Mouse (Mus musculus): ENCODE measurements at regions not wholly inside any gene's neighbourhood (a gene's known extent, or its start where the extent isn't known, plus 50 kb on each side); places are given as distances from the start of the nearest gene placed in this dataset.
A peak's percentile ranks its signal among the peaks of the same experiment; 100 is the strongest.

DNA sequence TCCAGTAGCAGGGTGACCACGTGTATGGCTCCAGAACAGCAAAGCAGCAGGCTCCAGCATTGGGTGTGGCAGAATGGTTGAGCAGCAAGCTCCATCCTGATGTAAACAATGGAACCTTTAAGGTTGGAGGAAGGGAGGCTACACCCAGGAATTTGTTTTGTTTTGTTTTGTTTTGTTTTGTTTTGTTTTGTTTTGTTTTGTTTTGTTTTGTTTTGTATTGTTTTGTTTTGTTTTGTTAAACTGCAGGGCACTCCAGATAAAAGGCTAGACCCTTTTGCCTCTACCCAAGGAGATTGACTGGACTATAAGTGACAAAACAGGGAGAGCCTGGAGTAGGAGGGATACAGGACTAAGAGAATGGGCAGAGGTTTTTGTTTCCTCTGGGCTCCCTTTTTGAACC lies 647.5 kb downstream of the Kcnj3 start:
- DNase-seq (ENCODE audit: extremely low spot score, low spot score), result no peak

- no peak for DNase-seq (ENCODE audit: extremely low spot score, low spot score)
Measured at GRCm38 (mm10) chr2:56109531-56109930, 673.8 kb downstream of the Kcnj3 start.

DNA sequence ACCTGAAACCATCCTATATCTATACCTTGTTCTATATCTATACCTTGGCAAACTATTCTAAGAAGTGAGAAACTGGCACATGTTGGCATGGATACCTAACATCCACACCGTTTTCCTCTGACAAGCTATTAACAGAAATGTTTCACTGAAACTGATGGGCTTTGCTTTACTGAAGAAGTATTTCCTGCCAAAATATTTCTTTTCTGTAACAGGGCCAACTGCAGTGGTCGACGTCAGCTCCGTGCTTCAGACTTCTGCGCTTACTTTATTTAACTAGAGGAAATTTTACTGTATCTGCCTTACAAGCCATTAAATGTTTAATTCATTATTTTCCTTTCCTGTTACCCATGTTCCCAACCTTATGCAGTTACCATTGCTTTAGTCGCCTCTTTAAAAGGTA lies 674.2 kb downstream of the Kcnj3 start:
- DNase-seq (ENCODE audit: extremely low spot score, low spot score), result no peak

DNA sequence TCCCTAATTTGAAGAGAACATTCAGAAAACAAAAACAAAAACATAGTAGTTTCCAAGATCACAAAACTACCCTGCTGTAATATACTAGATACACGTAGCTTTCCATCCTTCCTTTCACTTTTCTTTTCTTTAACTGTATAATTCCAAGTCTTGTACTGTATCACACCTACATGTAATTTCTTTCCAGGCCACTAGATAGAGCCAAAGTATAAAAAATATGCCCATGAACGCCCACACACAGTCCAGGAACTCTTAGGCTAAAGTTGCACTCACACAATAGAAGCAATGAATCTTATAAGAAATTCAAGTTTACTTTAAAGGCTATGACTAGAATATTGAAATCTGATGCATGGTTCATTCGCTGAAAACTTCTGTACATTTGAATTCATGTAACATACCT lies 678.7 kb downstream of the Kcnj3 start:
- no peak for DNase-seq (ENCODE audit: extremely low spot score, low spot score)

GRCm38 (mm10) chr2:56119368-56119767 lies 683.6 kb downstream of the Kcnj3 start:
- DNase-seq (ENCODE audit: extremely low spot score, low spot score), result peak; percentile 16

DNA sequence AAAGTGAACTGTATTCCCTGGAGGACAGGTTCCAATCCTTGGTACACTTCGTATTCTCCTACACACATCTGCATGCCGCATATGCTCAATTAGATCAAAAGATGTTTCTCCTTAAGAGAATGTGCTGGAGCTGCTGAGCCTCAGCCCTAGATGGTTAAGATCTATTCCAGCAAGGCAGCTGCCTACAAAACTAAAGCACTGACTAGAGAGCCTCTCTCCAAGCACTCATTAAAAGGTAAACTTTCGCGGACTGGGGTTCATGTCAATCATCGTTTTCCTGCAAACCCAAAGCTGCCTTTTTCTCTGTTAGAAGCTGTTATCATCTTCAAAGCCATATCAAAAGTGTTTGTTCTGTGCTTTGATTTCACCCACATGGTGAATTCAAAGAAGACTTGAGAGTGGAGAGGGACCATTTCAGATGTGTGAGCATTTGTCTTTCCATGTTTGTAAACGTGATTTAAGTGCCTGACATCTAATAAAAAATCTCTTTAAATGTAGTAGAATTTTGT lies 711.4 kb downstream of the Kcnj3 start:
- DNase-seq (ENCODE audit: extremely low spot score, low spot score), result no peak

- no peak for DNase-seq (ENCODE audit: extremely low spot score, low spot score)
Measured at GRCm38 (mm10) chr2:56196449-56196848, 760.7 kb downstream of the Kcnj3 start.

DNA sequence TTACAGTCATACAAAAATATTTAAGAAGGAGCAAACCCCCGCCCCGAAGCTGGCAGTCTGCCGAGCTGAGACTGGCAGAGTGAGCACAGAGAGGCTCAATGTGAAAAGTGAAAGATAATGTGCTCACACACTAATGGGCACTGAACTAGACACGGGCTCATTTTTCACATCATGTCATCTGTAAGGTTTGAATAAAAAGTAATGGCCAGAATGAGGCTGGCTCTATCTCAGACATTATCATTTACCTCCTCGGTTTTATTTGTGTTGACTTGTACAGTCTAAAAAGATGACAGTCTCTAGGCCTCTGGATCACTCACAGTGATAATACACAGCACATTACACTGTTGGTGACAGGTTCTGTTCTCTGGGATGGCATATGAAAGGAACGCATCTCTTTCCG lies 791.7 kb downstream of the Kcnj3 start:
- DNase-seq (ENCODE audit: extremely low spot score, low spot score), result no peak

DNA sequence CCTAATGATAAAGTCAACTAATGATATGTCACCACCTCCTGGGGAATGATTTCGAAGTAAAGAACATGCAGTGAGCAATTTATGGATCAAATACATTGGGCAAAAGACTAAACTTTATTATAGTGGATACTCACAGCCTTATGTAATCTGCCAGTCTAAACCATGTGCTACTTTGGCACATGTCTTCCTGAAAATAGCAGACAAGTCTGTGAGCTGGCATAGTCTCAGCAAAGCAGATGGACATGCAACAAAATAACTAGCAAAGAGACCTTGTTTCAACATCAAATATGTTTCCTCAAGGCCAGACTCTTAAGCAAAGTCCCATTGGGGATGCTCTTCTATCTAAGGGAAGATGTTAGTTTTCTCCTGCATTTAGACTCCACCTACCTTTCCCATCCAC lies 797.3 kb downstream of the Kcnj3 start:
- DNase-seq (ENCODE audit: extremely low spot score, low spot score), result no peak

GRCm38 (mm10) chr2:56257044-56257954 lies 821.5 kb downstream of the Kcnj3 start:
- DNase-seq (ENCODE audit: extremely low spot score, low spot score), result no peak

- no peak for DNase-seq (ENCODE audit: extremely low spot score, low spot score)
Measured at GRCm38 (mm10) chr2:56304920-56305319, 818.9 kb downstream of the Nr4a2 start.

DNA sequence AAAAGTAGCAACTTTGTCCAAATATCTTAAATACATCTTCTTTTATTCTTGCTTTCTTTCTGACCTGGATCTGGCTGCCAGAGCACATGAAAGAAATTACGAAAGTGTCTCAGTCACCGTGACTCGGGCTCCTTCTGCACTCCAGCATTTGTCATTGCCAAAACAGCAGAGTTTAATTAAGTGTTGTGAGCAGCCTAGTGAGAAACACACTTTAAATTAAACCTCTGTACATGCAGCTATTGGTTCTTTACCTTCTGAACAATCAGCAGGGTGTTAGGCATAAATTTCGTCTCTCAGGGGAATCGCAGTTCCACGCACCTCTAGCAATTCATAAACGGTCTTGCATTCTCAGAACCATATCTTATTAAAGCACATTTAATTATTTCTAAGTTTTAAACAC lies 802.1 kb downstream of the Nr4a2 start:
- DNase-seq (ENCODE audit: extremely low spot score, low spot score), result no peak

DNA sequence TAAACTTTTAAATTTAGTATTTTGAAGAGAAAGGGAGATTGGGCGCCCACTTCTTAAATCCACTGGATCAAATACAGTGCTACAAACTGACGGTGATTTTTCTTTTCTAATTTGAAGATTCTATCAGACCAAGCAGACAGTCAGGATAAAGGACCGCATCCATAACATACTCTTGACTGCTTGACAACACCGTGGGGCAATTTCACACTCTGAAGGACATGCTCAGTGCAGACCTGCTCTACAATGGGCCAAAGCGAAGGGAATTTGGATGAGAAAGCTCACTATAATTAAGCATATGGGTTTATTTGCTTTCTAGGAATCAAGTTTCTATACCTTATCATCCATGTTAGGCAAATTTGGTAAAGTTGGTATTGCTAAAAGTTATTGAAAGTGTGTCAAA lies 801.3 kb downstream of the Nr4a2 start:
- DNase-seq (ENCODE audit: extremely low spot score, low spot score), result no peak

DNA sequence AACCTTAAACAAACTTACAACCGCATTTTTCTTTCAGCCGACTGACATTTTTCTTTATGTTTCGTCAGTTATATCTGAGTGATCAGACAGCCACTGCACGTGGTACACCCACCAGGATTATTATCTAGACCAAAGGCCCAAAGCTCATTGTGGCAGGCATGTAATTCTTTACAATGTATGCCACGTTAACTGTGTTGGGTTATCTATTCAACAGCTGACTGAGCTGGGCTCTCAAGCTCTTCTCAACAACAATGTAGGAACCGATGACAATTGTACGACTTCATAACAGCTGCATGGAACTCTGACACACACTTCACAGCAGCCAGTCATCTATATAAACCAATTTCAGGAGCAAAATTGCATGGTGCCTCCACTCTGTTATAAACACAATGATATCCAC lies 787.8 kb downstream of the Nr4a2 start:
- no peak for DNase-seq (ENCODE audit: extremely low spot score, low spot score)

GRCm38 (mm10) chr2:56364065-56364464 lies 759.7 kb downstream of the Nr4a2 start:
- no peak for DNase-seq (ENCODE audit: extremely low spot score, low spot score)
